Mouse (Mus musculus): Measurements from ENCODE around the gene Ptprh.
"Not testable (repeated sequence)": the region's sequence is repeated elsewhere in the genome, so short reads cannot be mapped to it uniquely, and the experiment has no call there.

- not testable (repeated sequence) for TF ChIP-seq CTCF (IDR thresholded peaks at IDR 0.05; ENCODE audit: insufficient read depth, low read length); POLR2A (IDR thresholded peaks at IDR 0.05; ENCODE audit: borderline replicate concordance, extremely low read depth, low read depth, low read length)
These were observed 22.4 kb downstream of the Ptprh start for GRCm38 (mm10) chr7:4581481-4581880.

Measured in lung, adult 2 months (tissue).